Mouse (Mus musculus) lung, embryonic 14.5 days (tissue): ENCODE results near the gene Mief1. TPM values are rescaled to one million over a fixed set of nuclear protein-coding genes. Genes with fewer than 3 reads are reported as not detected.

ENCODE experiments used
- ATAC-seq: fragments of 200-750 bp; cut with Nextera tagmentation; 2 replicates; pipeline ENCODE4 v1.8.0; 2017; ENCODE audit warnings: mild to moderate bottlenecking, moderate TSS enrichment, moderate library complexity; ENCODE audit not compliant: insufficient read depth
- DNase-seq: peaks from one replicate; pipeline ENCODE4 v3.0.0-alpha.2; 2015
- H3K27ac ChIP-seq: fragments of 300-500 bp; sonication (generic); 2 replicates; pipeline ENCODE4 v1.5.1; 2014; ENCODE audit warnings: low read depth, mild to moderate bottlenecking, moderate library complexity
- H3K27me3 ChIP-seq: fragments of 300-500 bp; sonication (generic); 2 replicates; pipeline ENCODE4 v1.6.1; 2014; ENCODE audit warnings: low read length, control low read depth; ENCODE audit not compliant: insufficient read depth
- H3K36me3 ChIP-seq: fragments of 300-500 bp; sonication (generic); 2 replicates; pipeline ENCODE4 v1.6.1; 2014; ENCODE audit warnings: control low read depth; ENCODE audit not compliant: insufficient read depth
- H3K4me1 ChIP-seq: fragments of 300-500 bp; sonication (generic); 2 replicates; pipeline ENCODE4 v1.6.1; 2014; ENCODE audit warnings: antibody characterized with exemption, control low read depth; ENCODE audit not compliant: insufficient read depth
- H3K4me2 ChIP-seq: fragments of 300-500 bp; sonication (generic); 2 replicates; pipeline ENCODE4 v1.6.1; 2014; ENCODE audit warnings: mild to moderate bottlenecking
- H3K4me3 ChIP-seq: fragments of 300-500 bp; sonication (generic); 2 replicates; pipeline ENCODE4 v1.5.1; 2014; ENCODE audit warnings: low read depth, low read length
- H3K9ac ChIP-seq: fragments of 300-500 bp; sonication (generic); 2 replicates; pipeline ENCODE4 v1.6.1; 2014
- H3K9me3 ChIP-seq: fragments of 300-500 bp; sonication (generic); 2 replicates; pipeline ENCODE4 v1.6.1; 2016; ENCODE audit warnings: low read depth, low read length, control low read depth
- CTCF ChIP-seq: IDR thresholded peaks from 2 replicates; pipeline ENCODE4 v1.5.1; 2016; ENCODE audit warnings: antibody characterized with exemption, low read depth
- WGBS: fragments of 180-500 bp; shearing (Covaris S2); extraction: QIAGEN DNeasy Blood & Tissue Kit; methylation state at CpG from one replicate; pipeline ENCODE4 v1.1.7; 2014; 5-methylcytosine and 5-hydroxymethylcytosine counted together
- polyA plus RNA-seq: library from polyadenylated mRNA; unstranded; fragments of >200 nt; fragmentation: Nextera tagmentation; extraction: Ambion mirVana; gene quantifications from 2 replicates; pipeline ENCODE4 v1.2.1, GENCODE M21; 2014

Mief1 gene
- polyA plus RNA-seq, 1 experiment from 2014 or later = 31.7 TPM

- no peak for ATAC-seq
- TF ChIP-seq CTCF = no peak
- WGBS = 79% methylated on average over 6 of the region's 6 CpGs
Measured at GRCm38 (mm10) chr15:80202111-80202775, 31.6 kb upstream of the Mief1 start.

GRCm38 (mm10) chr15:80203406-80203805, 30.4 kb upstream of the Mief1 start:
- DNase-seq (peak; percentile 76), ATAC-seq (no peak)
- no peak for TF ChIP-seq CTCF
- no peaks in the 10 kb centered on the region for H3K4me1 ChIP-seq
- H3K36me3 ChIP-seq = no peaks in the 10 kb centered on the region
- no peak overlapping the region for H3K4me2 ChIP-seq
- no peaks in the 10 kb centered on the region for H3K9me3 ChIP-seq
- H3K27me3 ChIP-seq = no peaks in the 10 kb centered on the region
- no peak overlapping the region for H3K4me3 ChIP-seq
- H3K9ac ChIP-seq = no peak overlapping the region
- WGBS = 27% methylated on average over 4 of the region's 4 CpGs
- no peak overlapping the region for H3K27ac ChIP-seq

More at GRCm38 (mm10) chr15:80202111-80202775, 31.6 kb upstream of the Mief1 start:
- no peaks in the 10 kb centered on the region for H3K36me3 ChIP-seq
- no peak for DNase-seq
- H3K4me3 ChIP-seq = no peak overlapping the region
- no peaks in the 10 kb centered on the region for H3K27me3 ChIP-seq
- H3K4me2 ChIP-seq = no peak overlapping the region
- H3K9me3 ChIP-seq = peaks cover 3% of the 10 kb centered on the region; the same call in 1 of the 2 replicates
- no peaks in the 10 kb centered on the region for H3K4me1 ChIP-seq
- no peak overlapping the region for H3K9ac ChIP-seq
- no peak overlapping the region for H3K27ac ChIP-seq

GRCm38 (mm10) chr15:80206057-80206565, 27.7 kb upstream of the Mief1 start:
- Histone ChIP-seq H3K4me1 (no peaks in the 10 kb centered on the region), H3K9ac (no peak overlapping the region), H3K27me3 (no peaks in the 10 kb centered on the region), H3K4me2 (no peak overlapping the region), H3K27ac (no peak overlapping the region), H3K36me3 (0 out of 2 replicates have a peak, but pooled peaks cover 2% of the 10 kb centered on the region), H3K4me3 (no peak overlapping the region), H3K9me3 (no peaks in the 10 kb centered on the region)
- DNase-seq (no peak), ATAC-seq (no peak)
- 78% methylated on average over 3 of the region's 3 CpGs for WGBS
- no peak for TF ChIP-seq CTCF

- no peaks in the 10 kb centered on the region for H3K27me3 ChIP-seq
- no peak for TF ChIP-seq CTCF
- H3K9ac ChIP-seq = no peak overlapping the region
- DNase-seq (no peak), ATAC-seq (no peak)
- peaks cover 11% of the 10 kb centered on the region; the same call in 1 of the 2 replicates for H3K36me3 ChIP-seq
- H3K9me3 ChIP-seq = no peaks in the 10 kb centered on the region
- no peak overlapping the region for H3K4me3 ChIP-seq
- H3K27ac ChIP-seq = no peak overlapping the region
- no peak overlapping the region for H3K4me2 ChIP-seq
- WGBS = 23% methylated on average over 4 of the region's 4 CpGs
- no peaks in the 10 kb centered on the region for H3K4me1 ChIP-seq
Measured at GRCm38 (mm10) chr15:80208446-80208845, 25.4 kb upstream of the Mief1 start.

GRCm38 (mm10) chr15:80213688-80214087, 20.1 kb upstream of the Mief1 start:
- no peak for ATAC-seq
- Histone ChIP-seq H3K4me2 (no peak overlapping the region), H3K9me3 (no peaks in the 10 kb centered on the region), H3K27me3 (no peaks in the 10 kb centered on the region), H3K4me3 (no peak overlapping the region), H3K9ac (no peak overlapping the region), H3K36me3 (peaks cover 17% of the 10 kb centered on the region; the same call in 1 of the 2 replicates), H3K4me1 (no peaks in the 10 kb centered on the region), H3K27ac (no peak overlapping the region)
- no peak for TF ChIP-seq CTCF
- no peak for DNase-seq

GRCm38 (mm10) chr15:80215716-80216479, 17.9 kb upstream of the Mief1 start:
- ATAC-seq (no peak), DNase-seq (peak; percentile 58)
- no peak overlapping the region for H3K27ac ChIP-seq
- H3K27me3 ChIP-seq = no peaks in the 10 kb centered on the region
- H3K36me3 ChIP-seq = peaks cover 17% of the 10 kb centered on the region; the same call in 1 of the 2 replicates
- no peak overlapping the region for H3K9ac ChIP-seq
- no peaks in the 10 kb centered on the region for H3K9me3 ChIP-seq
- peak; percentile 48 for TF ChIP-seq CTCF
- H3K4me2 ChIP-seq = no peak overlapping the region
- no peaks in the 10 kb centered on the region for H3K4me1 ChIP-seq
- no peak overlapping the region for H3K4me3 ChIP-seq
- 16% methylated on average over 10 of the region's 10 CpGs for WGBS

GRCm38 (mm10) chr15:80216480-80216820, 17.4 kb upstream of the Mief1 start:
- ATAC-seq = no peak
- no peak overlapping the region for H3K9ac ChIP-seq
- H3K36me3 ChIP-seq = peaks cover 14% of the 10 kb centered on the region; the same call in 1 of the 2 replicates
- H3K27ac ChIP-seq = no peak overlapping the region
- DNase-seq = no peak
- no peak overlapping the region for H3K4me2 ChIP-seq
- WGBS = 68% methylated on average over 9 of the region's 9 CpGs
- H3K4me1 ChIP-seq = no peaks in the 10 kb centered on the region
- no peaks in the 10 kb centered on the region for H3K27me3 ChIP-seq
- no peaks in the 10 kb centered on the region for H3K9me3 ChIP-seq
- TF ChIP-seq CTCF = no peak
- no peak overlapping the region for H3K4me3 ChIP-seq
